Mouse (Mus musculus): ENCODE results near the gene Rerg.

- TF ChIP-seq CTCF (IDR thresholded peaks at IDR 0.05; ENCODE audit: control insufficient read depth, insufficient read depth, low read length) (no peak), POLR2A (IDR thresholded peaks at IDR 0.05; ENCODE audit: borderline replicate concordance, control insufficient read depth, low read depth, low read length) (no peak)
These were observed at the start of gene Rerg for GRCm38 (mm10) chr6:137170226-137170625.

All from bone marrow, adult 2 months (tissue).